Mouse (Mus musculus) thymus, adult 18-20 months (tissue): ENCODE data around the gene Rab37.

Experiments
- DNase-seq, 2 experiments: peaks; one replicate each; pipeline ENCODE4 v3.0.0; 2022; ENCODE audit warnings: mixed read lengths in 2 of 2

The Rab37 gene

DNA sequence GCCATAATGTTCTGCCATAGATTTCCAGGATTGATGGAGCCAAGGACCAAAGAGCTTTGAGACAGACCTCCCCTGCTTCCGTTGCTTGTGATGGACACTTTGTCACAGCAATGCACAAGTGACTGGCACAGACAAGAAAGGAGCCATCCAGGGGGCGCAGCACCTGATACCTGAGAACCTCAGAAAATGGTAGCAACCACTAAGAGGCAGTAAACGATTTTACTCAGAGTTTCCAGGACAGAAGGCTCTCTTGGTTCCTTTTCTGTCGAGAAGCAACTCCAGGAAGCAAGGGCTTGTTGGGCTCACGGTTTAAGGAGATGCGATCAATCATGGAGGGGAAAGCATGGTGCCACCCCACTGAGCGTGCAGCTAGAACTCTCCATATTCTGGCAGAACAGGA is 5.0 kb upstream of the Rab37 start:
- no peak for DNase-seq

DNA sequence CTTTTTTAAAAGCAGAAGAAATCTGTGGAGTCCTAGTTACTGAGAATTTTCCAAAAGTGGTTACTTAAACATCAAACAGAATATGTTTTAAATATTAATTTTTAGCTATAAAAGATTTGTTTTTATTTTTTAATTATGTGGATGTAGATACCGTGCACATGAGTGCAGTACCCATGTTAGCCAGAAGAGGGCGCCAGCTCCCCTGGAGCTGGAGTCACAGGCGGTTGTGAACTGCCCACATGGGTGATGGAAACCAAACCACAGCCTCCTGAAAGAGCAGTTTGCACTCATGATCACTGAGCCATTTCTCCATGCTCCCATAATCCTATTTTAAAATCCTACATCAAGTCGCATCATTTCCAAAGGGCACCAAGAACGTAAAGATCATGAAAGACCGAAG is 1.4 kb upstream of the Rab37 start:
- no peak for DNase-seq

GRCm38 (mm10) chr11:115092140-115092539 is 909 bp downstream of the Rab37 start:
- no peak for DNase-seq

DNA sequence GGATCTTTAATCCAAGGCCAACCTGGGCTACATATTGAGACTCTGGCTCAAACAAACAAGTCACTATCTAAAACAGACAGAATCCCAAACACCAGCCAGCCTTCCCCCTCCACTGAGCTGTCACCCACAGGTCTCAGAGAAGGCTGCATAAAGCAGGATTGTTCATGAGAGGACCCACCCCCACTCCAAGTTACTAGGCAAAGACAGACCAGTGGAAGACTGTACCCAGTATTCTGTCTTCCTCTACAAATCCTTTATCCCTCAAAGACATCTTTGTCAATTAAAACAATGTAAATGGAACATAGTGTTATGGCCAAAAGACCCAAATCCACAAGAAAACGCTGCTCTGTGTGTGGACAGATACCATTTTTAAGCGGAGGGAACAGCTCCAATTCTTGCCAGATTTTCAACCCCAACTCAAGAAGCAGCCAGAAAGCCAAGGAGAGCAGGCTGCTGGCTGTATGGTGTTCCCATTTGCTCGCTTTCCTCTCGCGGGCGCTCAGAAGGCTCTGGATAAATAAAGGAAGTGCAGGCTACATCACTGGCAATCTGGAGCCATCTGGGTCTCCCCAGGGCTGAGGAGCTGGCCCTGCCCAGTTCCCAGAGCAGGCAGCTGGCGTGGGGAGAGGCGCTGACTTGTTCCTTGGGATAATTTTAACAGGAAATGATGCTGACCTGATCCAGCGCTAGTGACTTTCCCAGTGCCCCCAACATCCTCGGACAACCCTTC is 7.1 kb downstream of the Rab37 start:
- no peak for DNase-seq

- no peak for DNase-seq
Observed at GRCm38 (mm10) chr11:115099241-115099840, 8.1 kb downstream of the Rab37 start.

DNA sequence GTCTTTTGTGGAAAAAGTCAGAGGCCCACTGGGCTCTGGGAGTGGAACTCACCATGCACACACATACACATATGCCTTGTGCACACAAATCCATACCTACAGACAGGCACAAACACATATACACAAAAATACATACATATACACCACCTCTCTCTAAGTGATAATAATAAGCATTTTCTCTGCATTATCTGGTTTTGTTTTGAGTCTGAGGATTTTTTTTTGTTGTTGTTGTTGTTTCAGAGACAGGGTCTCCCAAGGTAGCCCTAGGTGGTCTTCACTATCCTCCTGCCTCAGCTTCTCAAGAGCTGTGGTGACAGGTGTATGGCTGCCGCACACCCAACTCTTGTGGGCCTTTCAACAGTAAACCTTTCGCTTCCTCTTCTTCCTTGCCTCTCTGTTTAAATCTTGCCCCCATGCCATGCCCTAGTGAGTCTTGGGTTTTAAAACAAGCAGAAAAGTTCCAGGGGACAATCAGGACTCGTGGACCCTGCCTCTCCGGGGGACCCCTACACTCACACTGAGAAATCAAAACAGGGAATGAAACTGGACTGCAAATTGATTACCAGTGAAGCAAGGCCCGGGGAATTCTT is 8.9 kb downstream of the Rab37 start:
- no peak for DNase-seq

GRCm38 (mm10) chr11:115100741-115101140 is 9.5 kb downstream of the Rab37 start:
- DNase-seq = no peak

DNA sequence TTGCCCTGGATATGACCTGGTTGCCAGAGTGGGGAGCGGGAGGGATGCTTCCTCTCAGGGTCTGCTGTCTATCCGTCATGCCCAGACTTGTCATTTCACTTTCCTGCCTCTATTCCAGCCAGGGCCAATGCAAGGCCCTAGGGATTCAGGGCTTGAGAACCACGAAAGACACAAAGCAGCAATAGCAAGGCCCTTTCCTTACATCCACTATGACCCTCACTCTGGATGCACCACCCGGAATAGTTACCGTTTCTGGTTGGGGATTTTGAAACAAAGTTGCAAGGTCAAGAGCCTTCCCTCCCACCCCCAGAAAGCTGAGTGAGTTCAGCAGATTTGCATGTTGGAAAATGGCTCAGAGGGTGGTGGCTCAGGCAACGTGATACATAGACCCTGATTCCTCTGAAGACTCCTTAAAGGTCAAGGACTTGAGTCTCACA is 10.4 kb downstream of the Rab37 start:
- no peak for DNase-seq

DNA sequence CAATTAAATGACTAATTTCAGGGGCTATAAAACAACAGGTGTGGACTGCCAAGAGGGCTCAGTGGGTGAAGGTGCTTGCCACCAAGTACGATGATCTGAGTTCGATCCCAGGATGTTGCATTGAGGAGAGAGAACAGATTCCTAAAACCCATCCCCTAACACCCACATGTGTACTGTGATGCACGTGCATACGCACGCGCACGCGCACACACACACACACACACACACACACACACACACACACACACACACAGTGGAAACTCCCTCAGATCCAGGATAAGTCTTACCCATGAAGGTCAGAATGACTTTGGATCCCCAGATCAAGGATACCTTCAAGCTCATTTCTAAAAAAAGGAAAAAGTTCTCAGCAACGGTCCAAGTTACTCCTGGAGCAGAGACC is 10.9 kb downstream of the Rab37 start:
- DNase-seq = no peak

GRCm38 (mm10) chr11:115103470-115104413 is 12.5 kb downstream of the Rab37 start:
- DNase-seq = no peak

DNA sequence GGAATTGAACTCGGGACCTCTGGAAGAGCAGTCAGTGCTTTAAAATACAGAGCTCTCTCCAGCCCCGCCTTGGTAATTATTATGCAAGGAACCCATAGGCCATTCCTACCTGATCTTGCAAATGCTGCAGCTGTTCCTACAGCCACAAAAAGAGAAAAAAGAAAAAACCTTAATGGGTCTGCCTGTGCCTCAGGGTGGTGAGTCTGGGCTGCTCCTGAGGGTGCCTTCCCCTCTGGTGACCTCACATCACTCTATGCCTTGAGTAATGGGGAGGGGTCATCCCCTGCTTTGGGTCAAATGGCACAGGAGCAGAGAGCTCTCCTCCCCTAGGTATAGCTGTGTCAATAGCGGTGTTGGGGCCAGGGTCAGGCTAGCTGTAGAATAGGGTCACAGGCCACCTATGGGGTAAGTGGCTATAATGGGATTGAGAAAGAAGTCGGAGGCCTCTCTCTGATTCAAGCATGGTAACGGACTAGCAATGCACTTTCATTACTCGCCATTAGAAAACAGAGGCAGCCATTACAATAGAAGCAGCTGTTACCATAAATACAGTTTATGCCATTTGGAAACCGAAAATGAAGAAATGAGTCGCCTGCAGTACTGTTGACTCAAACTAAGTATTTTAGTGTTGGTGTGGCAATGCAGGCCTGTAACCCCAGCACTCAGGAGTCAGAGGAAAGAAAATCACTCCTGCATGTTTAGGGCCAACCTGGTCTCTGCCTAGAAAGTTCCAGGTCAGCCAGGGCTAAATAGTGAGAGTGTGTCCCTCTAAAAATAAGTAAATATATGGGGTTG is 13.7 kb downstream of the Rab37 start:
- DNase-seq = no peak

DNA sequence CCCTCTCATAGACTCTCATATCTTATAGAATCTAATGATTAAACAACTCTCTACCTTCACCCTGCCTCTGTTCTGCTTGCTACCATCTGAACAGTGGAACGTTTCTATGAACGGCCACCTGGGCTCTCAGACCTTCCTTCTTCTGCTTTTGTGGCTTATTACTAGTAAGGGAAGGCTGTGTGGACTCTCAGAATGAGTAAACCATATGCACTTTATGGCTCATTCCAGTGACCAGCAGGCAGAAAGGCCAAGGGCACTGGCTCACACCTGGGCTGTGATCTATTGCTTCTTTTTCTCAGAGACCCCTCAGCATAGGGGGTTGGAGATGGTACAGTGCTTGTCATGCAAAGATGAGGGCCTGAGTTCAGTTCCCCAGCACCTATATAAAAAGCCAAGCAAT is 15.4 kb downstream of the Rab37 start:
- DNase-seq = no peak

GRCm38 (mm10) chr11:115107403-115107916 is 16.2 kb downstream of the Rab37 start:
- DNase-seq = no peak

DNA sequence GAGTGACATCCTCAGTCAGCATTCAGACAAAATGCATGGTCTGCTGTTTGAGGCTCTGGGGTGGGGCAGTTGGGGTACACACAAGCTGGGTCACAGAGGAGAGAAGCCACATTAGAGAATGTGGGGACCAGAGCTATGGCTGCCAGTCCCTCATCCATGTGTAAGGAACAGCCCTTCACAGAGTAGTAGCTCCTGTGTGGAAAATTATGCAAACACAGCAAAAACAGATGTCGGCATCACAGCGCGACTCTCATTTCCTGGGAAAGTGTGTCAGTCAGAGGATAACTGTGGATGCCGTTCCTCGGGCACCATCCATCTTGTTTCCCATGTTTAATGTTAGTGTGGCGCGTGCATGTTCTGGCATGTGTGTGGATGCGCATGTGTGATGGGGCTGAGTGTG is 16.9 kb downstream of the Rab37 start:
- DNase-seq = no peak

DNA sequence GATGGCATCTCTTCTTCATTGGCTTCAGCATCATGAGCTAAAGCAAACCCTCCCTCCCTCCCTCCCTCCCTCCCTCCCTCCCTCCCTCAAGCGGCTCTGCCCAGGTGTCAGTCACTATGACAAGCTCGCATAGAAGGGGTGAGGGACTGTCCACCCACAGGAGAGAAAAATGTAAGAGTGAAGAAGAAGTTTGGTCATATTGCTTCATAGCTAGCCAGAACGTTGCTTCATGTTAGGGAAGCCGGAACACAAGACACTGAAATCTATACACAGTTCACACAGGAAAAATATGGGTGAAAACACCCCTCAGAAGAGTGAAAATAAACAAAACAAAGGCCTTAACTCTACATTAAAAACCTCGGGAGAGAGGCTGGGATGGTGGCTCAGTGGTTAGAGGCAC is 19.0 kb downstream of the Rab37 start:
- DNase-seq = no peak

- no peak for DNase-seq
Observed at GRCm38 (mm10) chr11:115112196-115112595, 21.0 kb downstream of the Rab37 start.

DNA sequence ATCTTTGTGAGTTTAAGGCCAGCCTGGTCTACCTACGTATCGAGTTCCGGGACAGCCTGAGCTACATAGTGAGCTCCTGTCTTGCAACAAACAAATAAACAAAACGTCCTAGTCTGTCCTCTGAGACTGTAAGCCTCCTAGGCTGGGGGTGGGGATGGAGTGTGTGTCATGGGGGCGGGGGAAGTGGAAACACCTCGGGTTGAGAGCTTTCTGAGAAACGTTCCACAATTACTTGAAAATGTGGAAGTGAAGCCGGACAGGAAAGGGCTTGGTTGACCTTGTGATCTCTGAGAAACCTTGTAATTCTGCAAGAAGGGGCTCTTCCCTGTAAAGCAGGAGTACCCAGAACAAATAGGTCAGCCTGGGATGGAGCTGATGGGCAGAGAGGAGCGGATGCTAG is 28.2 kb downstream of the Rab37 start:
- DNase-seq = no peak

DNA sequence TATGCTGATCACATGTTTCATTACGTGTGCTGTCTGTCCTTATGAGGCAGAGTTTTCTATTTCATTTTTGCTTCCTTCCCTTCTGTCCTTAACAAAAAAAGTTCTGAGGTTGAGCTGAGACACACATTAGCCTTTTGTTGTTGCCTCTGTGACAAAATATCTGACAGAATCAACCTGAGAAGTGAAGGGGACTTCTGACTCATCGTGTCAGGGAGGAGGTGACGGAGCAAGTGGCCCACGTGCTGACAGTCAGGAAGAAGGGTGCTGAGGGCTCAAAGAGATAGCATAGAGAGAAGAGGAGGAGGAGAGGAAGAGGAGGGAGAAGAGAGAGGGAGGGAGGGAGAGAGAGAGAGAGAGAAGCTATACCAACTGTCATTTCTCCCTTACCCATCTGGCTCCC is 37.3 kb downstream of the Rab37 start:
- DNase-seq = no peak

- no peak for DNase-seq
Observed at GRCm38 (mm10) chr11:115129508-115130126, 38.4 kb downstream of the Rab37 start.

- no peak for DNase-seq
Observed at GRCm38 (mm10) chr11:115131768-115132381, 40.6 kb downstream of the Rab37 start.

- DNase-seq = peak in 1 of 2 experiments; percentile 6
Observed at GRCm38 (mm10) chr11:115133800-115134199, 42.6 kb downstream of the Rab37 start, which contains the start of gene Cd300lf. Gene Cd300lf (minus strand): TSS chr11:115133992.
